Mouse (Mus musculus) central nervous system, embryonic 11.5 days (tissue): ENCODE results near the gene Gpr39. TPM values are rescaled to one million over a fixed set of nuclear protein-coding genes. Genes with fewer than 3 reads are reported as not detected.

Experiments
- polyA plus RNA-seq: library from polyadenylated mRNA; depleted of rRNA; stranded (reverse); fragments of >200 nt; gene quantifications from 2 replicates; pipeline ENCODE4 v1.2.3, GENCODE M21; 2012; rRNA removed

Gene Gpr39
- polyA plus RNA-seq = 0.32 and 0.40 TPM in 2 replicates

DNA sequence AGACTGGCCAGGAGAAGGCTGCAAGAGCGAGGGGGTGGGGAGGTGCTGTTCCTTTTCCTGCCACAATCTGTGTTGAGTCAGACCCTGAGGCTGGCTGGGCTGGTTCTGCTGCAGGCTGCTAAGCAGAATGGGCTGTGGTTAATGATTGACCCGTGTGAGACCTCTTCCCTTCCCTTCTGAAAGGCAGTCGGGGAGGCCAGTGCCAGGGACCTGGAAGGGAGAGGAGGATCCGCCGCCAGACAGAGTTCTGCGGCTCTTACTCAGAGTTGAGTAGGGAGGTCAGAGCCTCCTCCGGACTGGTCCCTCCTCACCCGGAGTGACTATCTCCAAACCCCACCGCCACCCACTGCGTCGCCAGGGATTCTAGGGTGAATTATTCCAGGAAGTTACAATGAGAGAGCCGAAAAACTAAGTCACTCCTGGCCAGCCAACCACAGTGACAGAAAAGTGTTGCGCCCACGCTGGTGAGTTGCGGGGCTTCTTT lies at the start of gene Gpr39:
Gpr39 (plus strand) TSS at position 206 of the 484 bp plus-strand sequence.

DNA sequence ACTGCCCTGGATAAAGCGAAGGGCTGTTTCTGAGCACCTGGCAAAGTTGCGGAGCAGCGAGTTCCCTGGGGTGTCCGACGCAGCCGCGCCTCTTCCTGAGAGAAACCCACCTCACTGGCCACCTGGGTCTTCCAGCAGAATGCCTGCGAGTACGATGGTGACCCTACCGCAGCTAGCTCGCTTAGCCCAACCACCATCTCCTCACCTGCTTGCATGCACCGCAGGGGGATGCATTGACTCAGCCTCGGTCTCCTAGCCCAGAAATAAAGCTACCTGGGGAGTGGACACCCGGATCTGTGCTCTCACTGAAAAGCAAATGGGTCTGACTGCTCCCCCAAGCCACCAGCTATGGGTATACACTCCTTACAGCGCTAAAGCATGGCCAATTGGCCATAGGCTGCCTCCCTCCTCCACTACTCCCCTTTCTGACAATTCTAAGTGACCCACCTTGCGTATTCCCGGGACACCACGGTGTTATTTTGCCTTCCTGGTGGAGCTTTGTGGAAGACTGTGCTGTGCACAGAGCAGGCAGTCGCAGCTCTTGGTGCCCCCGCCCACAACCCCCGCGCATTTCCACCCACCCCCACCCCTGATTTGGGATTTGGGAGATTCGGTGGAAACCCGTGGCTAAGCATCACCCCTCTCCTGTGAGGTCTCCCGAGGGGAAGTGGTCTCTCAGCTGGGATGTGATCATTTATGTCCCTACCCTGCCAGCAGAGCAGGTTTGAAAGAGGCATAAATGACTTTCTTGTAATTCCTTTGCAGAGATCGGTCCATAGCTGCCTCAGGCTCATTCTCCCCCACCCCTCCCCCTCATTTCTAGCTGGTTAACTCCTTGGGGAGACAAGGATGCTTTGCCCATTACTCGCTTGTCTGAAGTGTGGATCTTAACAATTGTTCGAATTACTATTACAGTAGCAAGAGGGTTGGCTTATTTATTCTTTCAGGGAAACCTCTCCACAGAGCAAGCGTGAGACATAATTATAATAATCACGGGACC lies 236.1 kb downstream of the Gpr39 start, which contains the start of gene Lypd1:
Lypd1 (minus strand) TSS at position 501 of the 1,000 bp plus-strand sequence.

Other genes with a start within 250 kb of the Gpr39 start
- gene Actr3, start 241.3 kb upstream of the Gpr39 start, polyA plus RNA-seq = 115 and 125 TPM in 2 replicates
- 20.7 and 25.8 TPM in 2 replicates for gene Slc35f5, start 116.4 kb upstream of the Gpr39 start, polyA plus RNA-seq
- gene Lypd1, start 236.1 kb downstream of the Gpr39 start, polyA plus RNA-seq = 5.9 and 10.2 TPM in 2 replicates